Mouse (Mus musculus): ENCODE measurements around the gene Lrrc39.

DNA sequence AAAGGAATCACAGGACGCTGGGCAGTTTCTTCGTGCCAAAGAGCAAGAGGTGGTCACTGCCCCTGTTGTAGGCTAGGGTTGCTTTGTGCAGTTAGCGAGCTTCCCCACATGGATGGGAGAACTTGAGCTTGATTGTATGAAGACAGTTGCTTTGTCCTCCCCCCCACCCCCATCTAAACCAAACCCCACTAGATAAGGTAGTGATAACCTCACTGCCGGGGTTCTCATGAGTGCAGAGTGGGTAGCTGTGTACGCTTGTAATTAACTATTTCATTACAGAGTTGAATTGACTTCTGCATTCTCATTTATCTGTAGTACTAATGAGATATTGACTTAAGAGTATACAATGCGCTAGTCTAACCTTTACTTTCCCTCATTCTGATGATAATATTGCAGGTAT, 56.1 kb downstream of the Lrrc39 start:
- TF ChIP-seq POLR2A (IDR thresholded peaks at IDR 0.05; ENCODE audit: insufficient read length, low read depth) (no peak), MAX (IDR thresholded peaks at IDR 0.05; ENCODE audit: low read depth) (no peak), CEBPB (IDR thresholded peaks at IDR 0.05; ENCODE audit: insufficient read depth, poor library complexity, severe bottlenecking) (no peak), REST (IDR thresholded peaks at IDR 0.05; ENCODE audit: insufficient read depth, insufficient read length) (no peak), SRF (IDR thresholded peaks at IDR 0.05; ENCODE audit: control insufficient read depth, insufficient read length, low read depth) (no peak), USF1 (IDR thresholded peaks at IDR 0.05; ENCODE audit: low read depth) (no peak), MYOD1 (IDR thresholded peaks at IDR 0.05; ENCODE audit: control insufficient read depth in 1 of 3, insufficient read length in 2 of 3, low read depth in 2 of 3) (no peak), TCF12 (IDR thresholded peaks at IDR 0.05; ENCODE audit: insufficient read depth, poor library complexity, severe bottlenecking) (no peak), POLR2AphosphoS2 (IDR thresholded peaks at IDR 0.05; ENCODE audit: insufficient read length, low read depth) (no peak), MYOG (IDR thresholded peaks at IDR 0.05; ENCODE audit: control insufficient read depth in 1 of 3, insufficient read depth in 1 of 3, insufficient read length in 2 of 3, low read depth in 2 of 3) (no peak), TCF3 (IDR thresholded peaks at IDR 0.05; ENCODE audit: insufficient read length, low read depth) (no peak)

Measured in myocyte (in vitro differentiated cells).